Mouse (Mus musculus) thymus, postnatal 14 days (tissue): Measurements from ENCODE around the gene Gsta4.
A peak's percentile ranks its signal among the peaks of the same experiment; 100 is the strongest.
"Not testable (repeated sequence)": the region's sequence is repeated elsewhere in the genome, so short reads cannot be mapped to it uniquely, and the experiment has no call there.

Experiments
- DNase-seq: peaks from one replicate; pipeline ENCODE4 v3.0.0; 2021

Gsta4 gene

DNA sequence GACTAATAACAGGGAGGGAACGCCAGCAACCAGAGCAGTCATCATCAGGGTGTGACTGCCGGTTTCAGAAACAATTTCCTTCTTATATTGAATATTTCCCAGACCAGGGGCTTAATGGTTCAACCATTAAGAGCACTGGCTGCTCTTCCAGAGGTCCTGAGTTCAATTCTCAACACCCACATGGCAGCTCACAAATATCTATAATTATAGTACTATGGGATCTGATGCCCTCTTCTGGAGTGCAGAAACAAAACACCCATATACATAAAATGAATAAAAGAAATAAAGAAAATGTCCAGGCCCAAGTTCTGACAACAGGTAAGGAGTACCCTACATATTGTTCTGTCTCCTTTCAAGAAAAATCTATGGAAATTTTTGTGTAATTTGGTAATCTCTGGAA is 3.5 kb upstream of the Gsta4 start:
- no peak for DNase-seq

DNA sequence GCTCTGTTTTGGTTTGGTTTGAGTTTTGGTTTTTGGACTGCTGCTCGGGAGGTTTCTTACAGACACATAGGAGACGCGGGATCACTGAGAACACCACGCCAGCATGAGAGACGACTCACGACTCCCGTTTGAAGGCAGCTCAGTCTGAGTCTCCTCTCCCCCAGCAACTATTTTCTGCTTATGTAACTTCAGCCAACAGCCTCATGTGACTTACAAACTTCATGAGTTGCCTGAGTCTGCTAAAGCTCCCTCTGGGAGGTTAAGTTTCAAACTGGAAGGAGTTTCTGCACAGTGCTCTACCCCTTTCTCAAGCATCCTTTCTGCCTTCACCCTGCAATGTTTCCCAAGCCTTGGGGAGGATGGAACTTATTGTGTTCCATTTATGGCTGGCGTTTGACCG is 3.1 kb downstream of the Gsta4 start:
- no peak for DNase-seq

DNA sequence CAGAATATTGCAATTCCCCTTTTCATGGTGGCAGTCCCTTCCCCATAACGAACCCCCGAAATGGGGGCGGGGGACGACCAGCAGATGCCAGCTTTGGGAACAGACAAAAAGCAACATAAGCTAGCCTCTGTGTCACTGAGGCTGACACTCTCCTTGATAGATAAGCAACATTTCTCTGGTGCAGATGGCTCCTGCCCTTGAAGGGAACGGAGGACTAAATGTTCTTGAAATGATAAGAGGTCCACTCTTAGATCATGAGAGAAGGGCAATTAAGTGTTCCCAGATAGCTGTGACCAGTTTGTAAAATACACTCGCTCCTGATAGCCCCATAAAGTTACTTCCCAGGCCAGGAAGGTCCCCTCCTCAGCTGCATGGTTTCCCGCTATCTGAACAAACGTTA is 6.3 kb downstream of the Gsta4 start:
- no peak for DNase-seq

DNA sequence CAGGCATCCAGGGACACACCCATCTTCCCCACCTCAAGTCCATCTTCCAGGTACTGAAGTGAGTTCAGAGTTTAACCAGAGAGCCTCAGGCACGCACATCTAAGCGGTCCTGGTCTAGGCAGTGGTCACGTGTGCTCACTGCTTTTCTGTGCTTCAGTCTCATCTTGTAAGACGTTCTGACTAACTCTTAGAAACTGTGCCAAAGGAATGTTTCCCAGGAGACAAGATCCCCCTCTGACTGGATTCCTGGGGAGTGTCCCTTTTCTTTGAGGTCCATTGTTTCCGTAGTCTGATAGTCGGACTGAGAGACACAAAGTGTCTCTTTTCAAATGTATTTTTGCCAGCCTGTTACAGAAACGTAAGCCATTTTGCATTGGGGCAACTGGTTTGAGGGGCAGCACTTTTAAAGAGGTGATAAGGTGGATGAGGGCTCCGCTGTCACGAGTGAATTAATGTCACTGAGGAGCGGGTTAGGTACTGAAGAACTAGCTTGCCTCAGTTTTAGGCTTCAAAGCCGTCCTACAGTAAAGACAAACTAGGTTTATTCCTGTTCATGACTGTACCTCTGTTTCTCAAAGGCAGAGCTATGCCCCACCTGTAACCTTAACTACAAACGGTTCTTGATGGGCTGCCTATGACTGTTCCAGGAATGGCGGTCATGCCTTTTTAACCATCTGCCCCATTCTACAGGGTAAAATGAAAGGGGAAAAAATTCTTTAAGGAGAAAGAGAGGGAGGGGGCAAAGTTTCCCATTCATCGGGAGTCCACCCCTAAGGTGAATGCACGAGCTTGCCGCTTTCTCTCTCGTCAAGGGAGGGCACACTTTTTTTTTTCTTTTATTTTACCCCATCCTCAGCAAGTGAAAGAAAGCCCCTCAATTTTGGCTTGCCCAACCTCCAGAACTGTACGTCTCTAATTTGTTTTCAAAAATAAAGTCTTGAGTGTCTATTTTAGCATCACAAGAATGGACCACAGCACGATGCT is 8.4 kb downstream of the Gsta4 start:
- no peak for DNase-seq

DNA sequence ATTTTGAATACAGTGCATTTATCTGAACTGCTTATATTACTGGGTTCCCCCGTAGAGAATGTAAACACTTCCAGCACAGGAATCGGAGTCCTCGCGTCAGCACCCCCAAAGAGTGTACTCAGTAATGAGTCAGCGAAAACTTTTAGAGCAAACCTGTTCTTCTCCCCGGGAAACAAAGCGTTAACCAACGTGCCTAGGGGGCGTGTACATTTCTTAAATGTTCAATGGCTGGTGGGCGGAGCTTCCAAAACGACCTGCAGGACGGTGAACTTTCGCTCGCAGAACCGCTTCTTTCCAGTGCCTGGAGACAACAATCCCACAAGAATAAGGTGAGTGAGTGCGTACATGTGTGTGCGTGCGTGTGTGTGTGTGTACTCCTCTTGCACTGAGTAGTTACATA is 9.2 kb downstream of the Gsta4 start:
- DNase-seq = peak; percentile 85

DNA sequence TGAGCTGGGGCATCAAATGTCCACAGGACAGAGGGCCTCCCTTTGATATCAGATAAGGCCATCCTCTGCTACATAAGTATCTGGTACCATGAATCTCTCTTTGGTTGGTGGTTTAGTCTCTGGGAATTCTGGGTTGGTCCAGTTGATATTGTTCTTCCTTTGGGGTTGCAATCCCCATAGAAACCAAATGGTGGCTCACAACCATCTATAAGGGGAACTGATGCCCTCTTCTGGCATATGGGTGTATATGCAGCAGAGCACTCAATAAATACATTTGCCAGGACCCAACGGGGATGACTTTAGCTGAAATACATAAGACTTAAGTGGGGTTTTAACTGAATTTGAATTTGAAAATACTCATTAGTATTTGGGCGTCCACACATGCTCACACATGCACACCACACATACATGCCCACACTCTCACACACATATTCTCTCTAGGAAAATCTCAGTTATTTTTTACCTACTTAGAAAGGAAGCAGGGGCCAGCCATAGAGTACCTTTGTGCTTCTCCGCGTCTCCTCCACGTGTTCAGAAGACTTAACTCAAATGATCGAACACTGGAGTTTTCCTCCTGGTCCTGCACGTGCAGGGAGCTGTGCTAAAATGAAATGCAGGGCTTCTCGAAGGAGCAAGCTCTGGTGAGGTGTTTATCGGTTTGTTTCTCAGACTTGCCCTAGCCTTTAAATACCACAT is 11.5 kb downstream of the Gsta4 start:
- peak; percentile 63 for DNase-seq

DNA sequence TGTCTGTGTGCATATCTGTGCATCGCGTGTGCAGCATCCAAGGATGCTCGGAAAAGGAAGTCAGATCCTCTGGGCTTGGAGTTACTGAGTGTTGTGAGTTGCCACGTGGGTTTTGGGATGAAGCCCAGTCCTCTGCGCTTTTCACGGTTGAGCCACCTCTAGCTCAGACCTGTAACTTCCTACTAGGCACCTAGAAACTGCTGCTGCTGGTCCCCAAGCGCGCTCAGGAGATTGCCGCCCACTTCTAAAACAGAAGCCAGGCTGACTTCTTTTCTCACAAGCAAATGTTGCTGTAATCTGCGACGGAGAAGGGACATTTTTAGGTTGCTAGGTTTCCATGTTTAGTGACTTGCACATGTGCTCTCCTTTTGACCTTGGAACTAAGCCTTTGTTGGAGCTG is 12.5 kb downstream of the Gsta4 start:
- no peak for DNase-seq

DNA sequence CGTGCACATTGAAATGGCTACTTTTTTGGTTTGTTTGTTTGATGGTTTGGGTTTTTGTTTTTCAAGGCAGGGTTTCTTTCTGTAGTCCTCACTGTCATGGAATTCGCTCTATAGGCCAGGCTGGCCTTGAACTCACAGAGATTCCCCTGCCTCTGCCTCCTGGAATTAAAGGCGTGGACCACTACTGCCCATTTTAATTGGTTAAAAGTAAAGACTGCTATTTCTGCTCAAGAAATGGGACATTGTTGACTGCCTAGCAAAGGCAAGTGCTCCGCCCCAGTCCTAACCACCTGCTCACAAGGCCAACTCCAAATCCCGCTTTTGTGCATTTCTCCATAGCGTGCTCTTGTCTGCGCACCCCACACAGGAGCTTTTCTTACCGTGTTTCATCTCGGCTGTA is 15.2 kb downstream of the Gsta4 start:
- DNase-seq = no peak

DNA sequence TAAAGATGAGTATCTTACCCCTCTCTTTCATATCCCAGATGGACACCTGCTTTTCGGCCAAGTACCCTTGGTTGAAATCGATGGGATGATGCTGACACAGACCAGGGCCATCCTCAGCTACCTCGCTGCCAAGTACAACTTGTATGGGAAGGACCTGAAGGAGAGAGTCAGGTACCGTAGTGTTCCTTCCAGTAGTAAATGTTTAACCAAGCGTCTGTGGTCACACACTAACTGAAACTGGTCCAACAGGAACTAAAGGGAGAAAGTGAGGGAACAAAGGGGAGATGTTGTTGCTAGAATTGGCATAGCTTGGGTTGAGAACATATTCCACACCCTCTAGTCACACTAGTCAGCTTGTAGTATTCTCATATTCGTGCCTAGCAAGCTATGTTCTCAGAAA is 21.6 kb downstream of the Gsta4 start:
- no peak for DNase-seq

DNA sequence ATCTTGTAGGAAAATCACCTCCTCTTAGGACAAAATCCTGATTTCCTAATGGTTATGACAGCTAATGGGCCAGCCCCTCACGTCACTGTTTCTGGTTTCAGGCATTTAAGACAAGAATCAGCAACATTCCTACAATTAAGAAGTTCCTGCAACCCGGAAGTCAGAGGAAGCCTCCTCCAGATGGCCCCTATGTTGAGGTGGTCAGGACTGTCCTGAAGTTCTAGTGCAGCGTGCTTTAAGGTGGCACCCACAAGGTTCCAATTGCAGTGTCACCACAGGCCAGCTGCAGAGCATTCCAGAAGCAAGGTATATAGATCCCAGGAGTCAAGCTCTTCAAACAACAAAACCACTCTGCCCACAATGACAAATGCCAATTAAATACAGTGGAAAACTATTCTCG is 26.4 kb downstream of the Gsta4 start:
- no peak for DNase-seq

DNA sequence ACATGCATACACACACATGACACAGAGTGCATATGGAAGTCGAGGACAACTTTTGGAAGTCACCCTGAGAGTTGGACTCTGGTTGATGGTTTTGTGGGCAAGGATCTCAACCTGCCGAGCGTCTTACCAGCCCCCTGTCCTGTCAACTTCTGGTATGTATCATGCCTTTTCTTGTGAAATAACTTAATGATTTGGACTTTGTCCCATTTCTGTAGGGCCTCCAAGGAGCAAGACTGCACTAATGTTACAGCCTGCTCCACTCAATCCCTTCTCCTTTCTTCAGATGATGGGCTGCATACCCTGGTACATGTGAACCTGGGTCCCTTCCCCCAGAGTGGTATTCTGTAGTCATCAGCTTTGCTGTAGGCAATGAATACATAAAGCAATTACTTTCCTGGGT is 27.5 kb downstream of the Gsta4 start:
- DNase-seq = no peak

DNA sequence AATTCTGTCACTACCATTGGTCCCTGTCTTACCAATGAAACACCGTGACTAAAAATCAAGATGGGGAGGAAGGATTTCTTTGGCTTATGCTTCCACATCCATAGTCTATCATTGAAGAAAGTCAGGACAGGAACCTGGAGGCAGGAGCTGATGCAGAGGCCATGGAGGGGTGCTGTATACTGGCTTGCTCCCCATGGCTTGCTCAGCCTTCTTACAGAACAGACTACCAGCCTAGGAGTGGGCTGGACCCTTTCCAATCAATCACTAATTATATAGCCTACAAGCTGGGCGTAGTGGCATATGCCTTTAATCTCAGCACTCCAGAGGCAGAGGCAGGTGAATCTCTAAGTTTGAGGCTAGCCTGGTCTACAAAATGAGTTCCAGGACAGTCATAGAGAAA is 28.2 kb downstream of the Gsta4 start:
- no peak for DNase-seq

DNA sequence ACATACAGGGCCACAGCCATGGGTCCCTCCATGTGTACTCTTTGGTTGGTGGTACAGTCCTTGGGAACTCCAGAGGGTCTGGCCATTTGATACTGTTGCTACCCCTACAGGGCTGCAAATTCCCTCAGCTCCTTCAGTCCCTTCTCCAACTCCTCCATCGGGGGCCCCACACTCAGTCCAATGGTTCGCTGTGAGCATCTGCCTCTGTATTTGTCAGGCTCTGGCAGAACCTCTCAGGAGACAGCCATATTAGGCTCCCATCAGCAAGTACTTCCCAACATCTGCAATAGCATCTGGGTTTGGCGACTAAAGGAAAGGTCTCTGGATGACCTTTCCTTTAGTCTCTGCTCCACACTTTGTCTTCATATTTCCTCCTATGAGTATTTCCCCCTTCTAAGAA is 28.9 kb downstream of the Gsta4 start:
- DNase-seq = no peak

DNA sequence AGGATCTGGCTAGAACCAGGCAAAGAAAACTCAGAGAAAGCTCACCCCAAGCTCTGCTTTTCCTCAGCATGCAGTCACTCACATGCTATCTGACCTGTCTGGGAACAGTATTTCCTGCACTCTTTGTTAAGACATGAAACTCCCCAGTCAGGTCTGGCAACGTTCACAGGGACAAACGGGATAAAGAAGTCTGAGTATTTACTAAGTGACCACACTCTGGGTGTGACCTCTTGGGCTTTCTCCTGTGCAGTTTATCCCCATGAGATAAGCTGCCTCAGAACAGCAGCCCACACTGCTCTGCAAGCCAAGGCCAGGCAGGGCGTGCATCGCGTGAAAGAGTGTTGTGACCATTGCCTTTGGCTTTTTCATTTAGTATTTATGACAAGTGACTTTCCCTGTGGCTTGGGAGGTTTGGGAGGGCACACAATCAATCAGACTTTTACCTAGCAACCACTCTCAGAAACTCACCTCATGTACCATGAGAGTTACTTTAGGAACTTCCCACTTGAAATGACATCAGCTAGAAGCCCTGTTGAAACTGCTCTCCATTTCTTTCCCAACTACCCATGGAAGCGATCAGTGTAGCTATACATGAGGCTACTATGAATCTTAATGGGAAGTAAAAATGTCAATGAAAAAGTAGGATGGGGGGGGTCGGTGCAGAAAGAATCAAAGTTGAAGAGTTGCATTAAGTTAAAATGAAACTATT is 29.9 kb downstream of the Gsta4 start:
- DNase-seq = no peak

DNA sequence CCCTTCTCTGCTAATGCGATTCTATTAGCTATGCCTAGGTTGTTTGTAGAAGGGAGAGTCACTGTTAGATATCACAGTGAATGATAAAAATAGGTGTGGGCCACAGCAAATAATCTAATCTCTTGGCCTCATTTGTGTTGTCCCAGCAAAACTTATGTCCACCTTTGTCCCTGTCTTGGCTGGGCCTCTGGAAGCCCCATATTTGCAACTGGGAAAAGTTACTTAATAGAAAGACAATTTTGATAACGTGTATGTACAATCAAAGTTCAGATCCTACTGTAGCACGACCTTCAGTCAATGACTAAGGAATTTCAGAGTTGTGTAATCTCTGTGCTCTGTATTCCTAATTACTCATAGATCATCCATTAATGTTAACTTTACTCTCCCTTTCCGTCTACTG is 34.5 kb downstream of the Gsta4 start:
- no peak for DNase-seq

DNA sequence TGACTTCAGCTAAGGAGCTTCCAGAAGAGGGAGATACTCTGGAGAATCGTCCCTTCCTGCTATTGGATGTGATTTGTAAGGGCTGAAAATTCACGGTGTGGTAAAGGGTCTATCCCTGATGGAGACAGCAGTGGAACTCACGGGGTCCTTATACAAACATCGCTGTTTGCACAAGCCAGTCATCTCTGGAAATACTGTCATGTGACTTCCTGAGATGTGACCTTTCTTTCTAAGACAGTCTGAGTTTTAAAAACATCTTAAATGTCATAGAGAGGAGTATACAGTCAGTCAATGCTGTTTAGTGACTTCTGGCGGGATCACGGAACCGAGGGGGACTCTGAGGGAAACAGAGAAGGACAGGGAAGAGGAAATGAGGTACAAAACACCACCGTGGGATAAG is 40.0 kb downstream of the Gsta4 start:
- no peak for DNase-seq

DNA sequence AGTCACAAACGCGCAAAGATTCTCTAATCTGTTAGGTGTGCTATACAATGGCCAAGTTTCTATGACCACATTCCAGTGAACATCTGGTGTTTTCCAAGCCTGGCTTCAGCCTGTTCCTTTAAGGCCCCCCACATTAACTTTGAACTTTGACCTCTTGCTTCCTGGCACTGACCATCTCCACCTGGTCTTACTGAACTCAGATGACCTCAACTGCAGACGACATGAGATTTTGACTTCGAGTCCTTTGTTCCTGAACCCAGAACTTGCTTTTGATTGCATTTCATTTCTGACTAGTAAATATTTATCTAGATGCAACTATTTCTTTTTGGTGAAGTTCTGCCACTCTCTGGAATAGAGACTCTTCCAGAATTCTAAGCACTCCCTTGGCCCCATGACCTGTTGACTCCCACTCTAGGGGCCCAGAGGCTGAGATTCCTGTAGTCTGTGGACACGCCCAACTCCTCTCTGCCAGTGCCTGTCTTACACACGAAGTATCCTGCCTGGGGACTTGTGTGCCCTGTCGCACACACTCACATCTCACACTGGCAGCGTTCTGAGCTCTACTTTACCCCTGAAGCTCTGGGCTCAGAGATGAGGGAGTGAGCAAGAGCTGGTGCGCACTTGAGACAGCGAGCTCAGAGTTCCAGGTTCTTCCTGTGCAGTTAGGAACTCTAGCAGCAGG is 40.8 kb downstream of the Gsta4 start:
- no peak for DNase-seq

DNA sequence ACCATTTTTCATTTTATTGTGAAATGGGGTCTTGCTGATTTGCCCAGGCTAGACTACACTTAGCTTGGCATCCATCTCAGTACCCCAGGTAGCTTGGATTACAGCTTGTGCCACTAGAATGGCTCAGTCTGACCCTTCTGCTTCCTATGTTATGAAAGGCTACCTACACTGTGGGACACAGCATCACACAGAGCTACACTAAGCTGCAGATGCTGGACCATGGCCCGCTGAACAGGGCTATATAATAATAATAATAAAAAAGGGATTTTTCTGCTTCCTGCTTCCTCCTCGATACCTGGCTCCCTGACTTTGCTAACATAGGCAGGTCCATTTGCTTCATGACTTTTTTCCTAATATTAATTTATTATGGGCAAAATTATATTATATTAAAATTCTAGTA is 41.8 kb downstream of the Gsta4 start:
- no peak for DNase-seq

DNA sequence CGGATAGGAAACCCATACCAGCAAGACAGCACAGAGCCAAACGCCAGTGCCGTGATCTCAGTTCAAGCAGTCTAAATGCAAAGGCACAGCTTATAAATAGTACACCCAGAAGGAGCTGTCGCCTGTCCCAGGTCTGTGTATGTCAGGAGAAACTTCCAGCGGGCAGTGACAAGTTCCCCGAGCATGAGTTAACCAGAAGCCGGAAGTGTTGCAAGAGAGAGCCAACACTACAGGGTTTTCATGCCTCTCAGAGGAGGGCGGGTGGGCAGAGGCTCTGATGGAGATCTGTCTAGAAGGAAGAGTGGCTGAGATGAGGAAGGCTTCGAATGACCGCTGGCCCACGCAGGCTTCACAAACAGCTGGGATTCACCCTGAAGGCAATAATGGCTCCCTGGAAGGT is 42.7 kb downstream of the Gsta4 start:
- no peak for DNase-seq

DNA sequence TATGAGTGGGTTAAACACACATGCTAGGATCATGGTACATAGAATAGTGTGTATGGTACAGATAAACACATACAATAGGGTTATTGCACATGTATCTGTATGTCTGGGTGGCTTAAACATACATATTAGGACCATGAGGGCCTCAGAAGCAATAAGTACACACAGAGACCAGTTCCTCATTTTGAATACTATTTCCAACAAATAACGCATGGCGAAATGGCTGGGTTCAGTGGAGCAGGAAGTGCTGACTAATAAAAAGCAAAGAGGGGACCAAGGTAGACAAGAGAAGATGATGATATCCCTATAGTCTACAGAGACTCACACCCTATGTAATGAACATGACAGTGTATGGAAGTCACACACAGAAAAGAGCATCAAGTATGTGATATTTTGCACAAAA is 45.5 kb downstream of the Gsta4 start:
- no peak for DNase-seq

DNA sequence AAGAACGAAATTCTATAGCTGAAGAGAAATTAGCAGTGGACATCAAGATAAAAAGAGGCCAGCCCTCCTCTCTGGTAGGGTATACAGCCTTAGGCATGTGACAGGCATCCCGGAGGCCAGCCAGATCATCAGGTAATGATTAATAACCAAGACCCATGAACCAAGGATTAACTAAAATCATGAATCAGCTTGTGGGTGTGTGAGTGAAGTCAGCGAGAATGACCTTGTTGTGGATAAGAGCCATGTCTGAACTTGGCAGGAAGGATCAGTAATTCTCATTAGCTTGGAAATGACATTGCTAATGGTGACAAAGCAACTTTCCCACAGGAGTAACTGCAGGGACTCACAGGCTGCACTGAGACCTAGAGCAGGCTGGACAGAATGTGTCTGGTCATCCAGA is 47.1 kb downstream of the Gsta4 start:
- not testable (repeated sequence) for DNase-seq

DNA sequence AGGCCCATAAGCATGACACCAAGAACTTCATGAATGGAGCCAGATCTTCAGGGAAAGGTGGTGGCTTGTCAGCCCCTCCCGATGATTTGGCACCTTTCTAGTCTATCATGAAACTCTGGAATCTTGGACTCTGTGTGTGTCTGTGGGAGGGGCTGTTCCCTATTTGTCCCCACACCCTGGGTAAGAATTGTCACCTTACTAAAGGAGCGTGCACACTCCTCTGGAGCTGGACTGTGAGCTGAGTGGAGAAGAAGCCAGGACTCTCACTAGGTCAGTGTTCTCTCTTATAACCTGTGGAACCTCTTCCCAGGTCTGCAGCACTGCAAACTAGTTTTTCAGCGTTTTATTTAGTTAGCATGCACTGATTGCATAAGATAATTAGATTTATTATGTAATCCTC is 47.9 kb downstream of the Gsta4 start, which contains the start of gene Gsta1:
TSS of gene Gsta1 (plus strand) at position 196 of the 400 bp plus-strand sequence.
- DNase-seq = not testable (repeated sequence)

DNA sequence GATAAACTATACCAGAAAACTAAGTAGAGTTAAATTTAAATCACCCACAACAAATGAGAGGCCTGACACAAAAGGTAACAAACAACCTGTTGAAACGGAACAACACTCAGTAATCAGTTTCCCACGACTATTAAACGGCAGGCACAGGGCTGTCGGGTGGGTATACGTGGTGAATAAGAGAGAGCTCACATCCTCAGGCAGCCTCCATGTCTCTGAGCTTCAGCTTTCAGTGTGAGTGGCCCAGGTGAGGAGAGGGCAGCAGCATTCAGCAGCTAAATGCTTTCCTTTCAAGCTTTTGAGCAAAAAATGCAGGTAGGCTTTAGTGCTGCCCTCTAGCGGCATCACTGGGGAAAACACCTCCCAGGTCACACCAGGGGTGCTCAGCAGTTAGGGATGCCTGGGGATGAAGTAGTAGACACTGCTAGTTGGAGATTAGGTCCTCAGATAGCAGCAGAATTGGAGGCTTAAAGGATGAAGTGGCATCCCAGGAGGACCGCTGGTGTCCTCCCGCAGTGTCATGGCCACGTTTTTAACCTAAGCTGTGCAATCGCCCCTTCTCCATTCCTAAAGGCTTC is 50.6 kb downstream of the Gsta4 start:
- DNase-seq = not testable (repeated sequence)
